Mouse (Mus musculus) neural tube, embryonic 14.5 days (tissue): Measurements from ENCODE around the gene Wee2. TPM values are rescaled to one million over a fixed set of nuclear protein-coding genes. Genes with fewer than 3 reads are reported as not detected.

Experiments
- ATAC-seq: fragments of 200-750 bp; cut with Nextera tagmentation; 2 replicates; pipeline ENCODE4 v1.8.0; 2017; ENCODE audit warnings: low read depth, mild to moderate bottlenecking, moderate TSS enrichment, moderate library complexity
- H3K27ac ChIP-seq: fragments of 300-500 bp; sonication (generic); 2 replicates; pipeline ENCODE4 v1.5.1; 2014; ENCODE audit warnings: low read depth, mild to moderate bottlenecking, control low read depth, low read length, moderate library complexity, mixed read lengths
- H3K27me3 ChIP-seq: fragments of 300-500 bp; sonication (generic); 2 replicates; pipeline ENCODE4 v1.6.1; 2014; ENCODE audit warnings: low read length; ENCODE audit not compliant: control insufficient read depth, insufficient read depth
- H3K36me3 ChIP-seq: fragments of 300-500 bp; sonication (generic); 2 replicates; pipeline ENCODE4 v1.6.1; 2014; ENCODE audit warnings: low read length, mixed read lengths; ENCODE audit not compliant: control insufficient read depth, insufficient read depth
- H3K4me1 ChIP-seq: fragments of 300-500 bp; sonication (generic); 2 replicates; pipeline ENCODE4 v1.6.1; 2014; ENCODE audit warnings: low read length; ENCODE audit not compliant: control insufficient read depth, insufficient read depth
- H3K4me2 ChIP-seq: fragments of 300-500 bp; sonication (generic); 2 replicates; pipeline ENCODE4 v1.6.1; 2014; ENCODE audit warnings: mild to moderate bottlenecking, low read depth, low read length, control low read depth
- H3K4me3 ChIP-seq: fragments of 300-500 bp; sonication (generic); 2 replicates; pipeline ENCODE4 v1.5.1; 2014; ENCODE audit warnings: low read depth, low read length, control low read depth, mixed read lengths
- H3K9ac ChIP-seq: fragments of 300-500 bp; sonication (generic); replicated peaks from 2 replicates; pipeline ENCODE4 v1.6.1; 2014; ENCODE audit warnings: low read depth, mild to moderate bottlenecking, control low read depth, low read length, mixed read lengths
- H3K9me3 ChIP-seq: fragments of 300-500 bp; sonication (generic); 2 replicates; pipeline ENCODE4 v1.6.1; 2016; ENCODE audit warnings: low read length; ENCODE audit not compliant: control insufficient read depth
- WGBS: fragments of 180-500 bp; shearing (Covaris S2); extraction: QIAGEN DNeasy Blood & Tissue Kit; methylation state at CpG from one replicate; pipeline ENCODE4 v1.1.7; 2014; 5-methylcytosine and 5-hydroxymethylcytosine counted together
- polyA plus RNA-seq: library from polyadenylated mRNA; unstranded; fragments of >200 nt; fragmentation: Nextera tagmentation; extraction: Ambion mirVana; gene quantifications from 2 replicates; pipeline ENCODE4 v1.2.1, GENCODE M21; 2014

Wee2 gene
- polyA plus RNA-seq, 1 experiment from 2014 or later, result 0.25 TPM

DNA sequence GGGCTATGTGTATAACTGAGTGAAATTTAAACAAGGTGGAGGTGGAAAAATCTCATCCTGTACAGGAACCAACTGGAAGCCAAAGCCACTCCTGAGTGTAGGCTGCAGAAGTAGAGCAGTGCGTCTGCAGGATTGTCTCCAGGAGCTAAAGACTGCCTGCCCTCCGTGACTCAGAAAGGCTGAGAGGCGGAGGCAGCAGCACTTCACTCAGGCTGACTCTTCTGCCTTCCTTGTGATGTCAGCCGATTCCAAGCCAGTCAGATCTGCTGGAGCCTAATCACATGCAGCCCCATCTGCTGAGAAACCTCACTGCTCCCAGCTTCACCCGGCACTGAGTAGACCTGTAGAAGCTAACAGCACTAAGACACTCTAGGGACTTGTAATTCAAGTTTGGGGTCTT is 43.4 kb downstream of the Wee2 start:
- 89% methylated on average over 5 of the region's 5 CpGs for WGBS
- ATAC-seq, result no peak
- H3K36me3 ChIP-seq, result peaks cover 31% of the 10 kb centered on the region
- H3K27me3 ChIP-seq, result no peaks in the 10 kb centered on the region
- H3K4me3 ChIP-seq, result no peak overlapping the region
- no peak overlapping the region for H3K4me2 ChIP-seq
- H3K9me3 ChIP-seq, result no peaks in the 10 kb centered on the region
- H3K9ac ChIP-seq, result no peak overlapping the region
- H3K4me1 ChIP-seq, result no peaks in the 10 kb centered on the region
- no peak overlapping the region for H3K27ac ChIP-seq

DNA sequence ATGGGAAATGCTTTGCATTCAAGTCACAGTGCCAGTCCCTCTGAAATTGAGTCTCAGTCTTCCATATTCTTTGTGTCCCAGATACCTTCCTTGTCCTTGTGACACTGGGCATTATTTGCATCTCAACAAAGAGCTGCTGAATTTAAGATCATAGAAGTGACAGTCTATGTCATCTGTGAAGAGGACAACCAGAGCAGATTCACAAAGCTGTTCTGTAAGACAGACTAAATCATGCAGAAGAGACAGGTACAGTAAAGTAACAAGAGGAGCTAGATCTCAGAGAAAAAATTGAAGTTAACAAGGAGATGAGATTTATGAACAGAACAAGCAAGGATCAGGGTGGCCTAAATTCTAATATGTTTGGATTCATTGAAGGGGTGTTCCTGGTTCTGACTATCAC is 52.0 kb downstream of the Wee2 start, which contains the start of gene Tas2r137:
Gene Tas2r137, plus strand, starts transcription at position 301 of the 400 bp plus-strand sequence.
- Histone ChIP-seq H3K9me3 (no peaks in the 10 kb centered on the region), H3K4me1 (no peaks in the 10 kb centered on the region), H3K4me2 (no peak within 1 kb of the TSS), H3K4me3 (no peak within 1 kb of the TSS), H3K9ac (no peak within 1 kb of the TSS), H3K27ac (no peak within 1 kb of the TSS), H3K36me3 (no peaks in the 10 kb centered on the region; the same call in 1 of the 2 replicates), H3K27me3 (no peaks in the 10 kb centered on the region)
- no peak for ATAC-seq

DNA sequence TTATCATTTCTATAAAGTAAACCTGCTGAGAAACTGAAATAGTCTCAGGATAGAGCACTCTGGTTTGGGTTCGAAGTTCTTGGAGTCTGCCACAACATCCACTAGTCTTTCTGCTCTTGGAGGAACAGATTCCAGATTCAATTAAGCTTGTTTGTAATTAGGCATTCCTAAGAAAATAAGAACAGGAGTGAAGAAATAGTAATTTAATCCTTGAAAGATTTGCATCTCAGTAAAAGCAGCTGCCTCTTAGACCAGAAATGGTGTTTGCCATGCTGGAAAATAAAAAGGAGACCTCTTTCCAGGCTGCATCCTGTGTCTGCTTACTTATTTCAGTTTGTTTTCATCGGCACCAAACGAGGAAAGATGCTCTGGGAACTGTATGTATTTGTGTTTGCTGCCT is 54.3 kb downstream of the Wee2 start, which contains the start of gene Tas2r108:
Gene Tas2r108, plus strand, starts transcription at position 301 of the 400 bp plus-strand sequence.
- Histone ChIP-seq H3K27me3 (no peaks in the 10 kb centered on the region), H3K9ac (no peak within 1 kb of the TSS), H3K4me2 (no peak within 1 kb of the TSS), H3K9me3 (no peaks in the 10 kb centered on the region), H3K4me3 (no peak within 1 kb of the TSS), H3K4me1 (no peaks in the 10 kb centered on the region), H3K36me3 (no peaks in the 10 kb centered on the region), H3K27ac (no peak within 1 kb of the TSS)
- ATAC-seq, result no peak
- 90% methylated on average over 3 of the region's 3 CpGs for WGBS

Other genes starting within 250 kb of the Wee2 start
- 59.8 and 72.2 TPM in 2 replicates for gene Agk, start 113.9 kb upstream of the Wee2 start, polyA plus RNA-seq
- 16.3 and 17.0 TPM in 2 replicates for gene E330009J07Rik, start 3.0 kb upstream of the Wee2 start, polyA plus RNA-seq
- gene Ssbp1, start 32.3 kb downstream of the Wee2 start, polyA plus RNA-seq, result 84.0 and 97.3 TPM in 2 replicates
- gene Tas2r137, start 52.1 kb downstream of the Wee2 start, polyA plus RNA-seq, result 0.25 TPM in 1 of 2 replicates, not detected in the other
- gene Tas2r108, start 54.4 kb downstream of the Wee2 start, polyA plus RNA-seq, result 0.27 TPM in 1 of 2 replicates, not detected in the other
- gene Prss37, start 80.4 kb downstream of the Wee2 start, polyA plus RNA-seq, result not detected in 2 replicates
- 0.12 and 0.36 TPM in 2 replicates for gene Olfr461, start 116.0 kb downstream of the Wee2 start, polyA plus RNA-seq
- 0.08 TPM in 1 of 2 replicates, not detected in the other for gene Olfr460, start 130.4 kb downstream of the Wee2 start, polyA plus RNA-seq
- gene Clec5a, start 146.7 kb downstream of the Wee2 start, polyA plus RNA-seq, result 0.59 and 0.63 TPM in 2 replicates
- gene Tas2r138, start 174.2 kb downstream of the Wee2 start, polyA plus RNA-seq, result not detected in 2 replicates
- 0.14 and 0.17 TPM in 2 replicates for gene Mgam, start 189.7 kb downstream of the Wee2 start, polyA plus RNA-seq